Mouse (Mus musculus) erythroblast, embryonic 14.5 days (primary cell): Measurements from ENCODE around the gene Eif4ebp2. TPM values are rescaled to one million over a fixed set of nuclear protein-coding genes. Genes with fewer than 3 reads are reported as not detected.

Experiments used
- H3K27me3 ChIP-seq: 2 replicates; pipeline ENCODE4 v1.6.1; 2012; ENCODE audit warnings: inconsistent platforms; ENCODE audit not compliant: control insufficient read depth
- H3K36me3 ChIP-seq: 2 replicates; pipeline ENCODE4 v1.6.1; 2012; ENCODE audit warnings: mild to moderate bottlenecking, inconsistent platforms; ENCODE audit not compliant: control insufficient read depth
- H3K4me1 ChIP-seq: 2 replicates; pipeline ENCODE4 v1.6.1; 2012; ENCODE audit warnings: inconsistent platforms; ENCODE audit not compliant: control insufficient read depth
- H3K4me3 ChIP-seq: replicated peaks from 2 replicates; pipeline ENCODE3; 2012; ENCODE audit warnings: moderate library complexity, mild to moderate bottlenecking, inconsistent platforms
- H3K9me3 ChIP-seq: 2 replicates; pipeline ENCODE4 v1.6.1; 2012; ENCODE audit warnings: low read length, inconsistent platforms, mixed read lengths; ENCODE audit not compliant: control insufficient read depth
- GATA1 ChIP-seq: IDR thresholded peaks from 2 replicates; pipeline ENCODE4 v1.6.1; 2012; ENCODE audit warnings: low read length, inconsistent platforms, mixed read lengths
- TAL1 ChIP-seq: IDR thresholded peaks from 3 replicates; pipeline ENCODE4 v1.6.1; 2012; ENCODE audit warnings: low read length, inconsistent platforms, mixed read lengths
- polyA plus RNA-seq: library from polyadenylated mRNA; stranded (reverse); fragments of >175 nt; gene quantifications from 2 replicates; pipeline ENCODE4 v1.2.3, GENCODE M21; 2012

Eif4ebp2 gene
- polyA plus RNA-seq, 1 experiment = 6.5 TPM

DNA sequence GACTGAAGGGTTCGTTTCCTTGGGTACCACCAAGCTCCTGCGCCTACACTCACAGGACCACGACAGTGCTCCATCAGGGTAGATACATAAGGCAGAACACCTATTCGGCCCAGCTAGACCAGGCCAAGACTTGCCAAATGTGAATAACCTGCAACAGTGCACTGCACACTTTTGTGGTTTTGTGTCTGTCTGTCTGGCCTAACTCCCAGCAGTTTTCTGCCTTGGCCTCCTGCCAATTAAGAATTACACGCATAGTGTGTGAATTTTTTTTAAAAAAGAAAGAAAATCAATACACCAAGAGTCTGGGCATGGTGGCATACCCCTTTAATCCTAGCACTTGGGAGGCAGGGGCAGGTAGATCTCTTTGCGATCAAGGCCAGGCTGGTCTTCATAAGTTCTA lies 24.5 kb downstream of the Eif4ebp2 start:
- H3K4me3 ChIP-seq = no peak overlapping the region
- no peak for TF ChIP-seq TAL1
- no peak for TF ChIP-seq GATA1
- H3K36me3 ChIP-seq = peaks cover 45% of the 10 kb centered on the region
- no peaks in the 10 kb centered on the region for H3K9me3 ChIP-seq
- H3K27me3 ChIP-seq = peaks cover 6% of the 10 kb centered on the region
- peaks cover 6% of the 10 kb centered on the region for H3K4me1 ChIP-seq

DNA sequence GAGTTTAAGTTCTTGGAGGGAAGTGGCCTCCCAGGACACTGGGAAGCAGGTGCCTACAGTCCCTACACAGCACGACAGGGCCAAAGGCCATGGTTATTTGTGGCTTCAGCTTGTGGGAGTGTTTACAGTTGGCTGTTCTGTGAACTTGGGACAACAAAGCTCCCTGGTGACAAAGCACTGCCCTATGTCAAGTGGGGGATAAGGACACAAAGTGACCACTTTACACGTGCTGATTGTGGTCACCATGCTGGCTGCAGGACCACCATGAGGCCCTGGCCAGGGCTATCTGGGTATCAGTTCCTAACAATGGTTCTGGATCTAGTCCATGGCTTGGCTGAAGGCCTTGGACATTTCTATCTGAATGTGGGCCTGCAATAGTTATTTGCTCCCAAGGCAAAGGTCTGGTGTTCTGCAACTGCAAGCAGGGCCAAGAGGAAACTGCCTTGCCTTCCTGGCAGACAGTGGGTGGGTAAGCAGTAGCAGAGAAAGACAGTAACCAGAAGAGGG lies 26.2 kb downstream of the Eif4ebp2 start:
- peaks cover 17% of the 10 kb centered on the region for H3K27me3 ChIP-seq
- H3K4me3 ChIP-seq = no peak overlapping the region
- no peaks in the 10 kb centered on the region for H3K9me3 ChIP-seq
- TF ChIP-seq GATA1 = no peak
- TF ChIP-seq TAL1 = no peak
- peaks cover 6% of the 10 kb centered on the region for H3K4me1 ChIP-seq
- H3K36me3 ChIP-seq = peaks cover 29% of the 10 kb centered on the region

DNA sequence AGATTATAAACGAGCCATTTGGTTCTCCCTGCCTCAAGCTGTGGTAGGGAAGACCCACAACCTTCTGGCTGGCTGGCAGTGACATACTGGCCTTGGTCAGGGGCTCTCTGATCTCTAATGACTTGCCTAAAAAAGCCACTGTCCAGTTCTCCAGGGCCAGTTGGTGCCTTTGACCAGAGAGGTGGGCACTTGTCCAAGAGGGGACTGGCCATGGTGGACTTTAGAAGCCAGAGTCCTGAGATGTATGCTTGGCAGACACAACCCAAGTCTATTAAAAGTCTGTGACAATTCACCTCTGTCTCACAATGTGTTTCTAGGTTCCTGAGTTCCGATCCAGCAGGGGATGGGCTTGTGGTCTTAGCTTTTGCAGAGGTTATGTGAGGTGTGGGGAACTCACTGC lies 27.4 kb downstream of the Eif4ebp2 start:
- Histone ChIP-seq H3K27me3 (peaks cover 29% of the 10 kb centered on the region), H3K4me1 (peaks cover 6% of the 10 kb centered on the region), H3K4me3 (no peak overlapping the region), H3K36me3 (peaks cover 16% of the 10 kb centered on the region), H3K9me3 (no peaks in the 10 kb centered on the region)
- TF ChIP-seq GATA1 (no peak), TAL1 (no peak)

DNA sequence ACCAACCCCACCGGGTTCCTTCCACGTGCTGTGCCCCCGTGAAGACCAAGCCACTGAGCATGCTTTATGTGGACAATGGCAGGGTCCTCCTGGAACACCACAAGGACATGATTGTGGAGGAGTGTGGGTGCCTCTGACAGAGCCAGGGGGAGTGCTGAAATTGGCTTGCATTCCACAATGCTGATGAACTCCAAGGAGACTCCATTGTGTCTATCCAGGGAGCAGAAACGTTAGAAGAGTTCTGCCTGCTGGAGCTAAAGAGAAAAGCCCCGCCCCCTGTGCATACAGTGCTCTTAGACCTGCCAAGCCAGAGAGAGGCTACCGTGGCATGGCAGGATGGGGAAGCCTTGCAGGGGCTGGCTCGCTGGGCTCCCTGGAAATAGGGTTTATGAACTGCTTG lies 28.0 kb downstream of the Eif4ebp2 start:
- Histone ChIP-seq H3K4me3 (no peak overlapping the region), H3K4me1 (peaks cover 6% of the 10 kb centered on the region), H3K36me3 (peaks cover 11% of the 10 kb centered on the region), H3K9me3 (peaks cover 2% of the 10 kb centered on the region; the same call in 1 of the 2 replicates), H3K27me3 (peaks cover 35% of the 10 kb centered on the region)
- TF ChIP-seq TAL1 (no peak), GATA1 (no peak)

DNA sequence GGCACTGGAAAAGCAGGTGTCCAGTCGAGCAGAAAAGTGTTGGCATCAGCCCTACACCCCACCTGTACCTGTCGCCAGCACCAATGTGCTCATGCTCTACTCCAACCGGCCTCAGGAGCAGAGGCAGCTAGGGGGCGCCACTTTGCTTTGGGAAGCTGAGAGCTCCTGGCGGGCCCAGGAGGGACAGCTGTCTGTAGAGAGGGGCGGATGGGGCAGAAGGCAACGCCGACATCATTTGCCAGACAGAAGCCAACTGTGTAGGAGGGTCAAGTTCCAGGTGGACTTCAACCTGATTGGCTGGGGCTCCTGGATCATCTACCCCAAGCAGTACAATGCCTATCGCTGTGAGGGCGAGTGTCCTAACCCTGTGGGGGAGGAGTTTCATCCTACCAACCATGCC lies 29.2 kb downstream of the Eif4ebp2 start:
- peaks cover 6% of the 10 kb centered on the region; the same call in 1 of the 2 replicates for H3K9me3 ChIP-seq
- H3K4me3 ChIP-seq = no peak overlapping the region
- peaks cover 2% of the 10 kb centered on the region for H3K36me3 ChIP-seq
- H3K27me3 ChIP-seq = peaks cover 47% of the 10 kb centered on the region
- TF ChIP-seq GATA1 (no peak), TAL1 (no peak)
- peaks cover 11% of the 10 kb centered on the region for H3K4me1 ChIP-seq

DNA sequence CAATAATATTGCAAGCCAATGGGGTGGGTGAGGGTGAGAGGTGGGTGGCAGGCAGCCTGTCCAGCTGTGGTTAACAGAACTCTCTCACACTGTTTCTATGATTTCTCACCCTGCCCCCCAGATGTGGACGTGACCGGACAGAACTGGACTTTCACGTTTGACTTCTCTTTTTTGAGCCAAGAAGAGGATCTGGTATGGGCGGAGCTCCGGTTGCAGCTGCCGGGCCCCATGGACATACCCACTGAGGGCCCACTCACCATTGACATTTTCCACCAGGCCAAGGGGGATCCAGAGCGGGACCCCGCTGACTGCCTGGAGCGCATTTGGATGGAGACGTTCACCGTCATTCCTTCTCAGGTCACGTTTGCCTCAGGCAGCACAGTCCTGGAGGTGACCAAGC lies 29.6 kb downstream of the Eif4ebp2 start:
- Histone ChIP-seq H3K36me3 (peaks cover 1% of the 10 kb centered on the region; the same call in 1 of the 2 replicates), H3K4me3 (no peak overlapping the region), H3K27me3 (peaks cover 51% of the 10 kb centered on the region), H3K4me1 (peaks cover 14% of the 10 kb centered on the region), H3K9me3 (peaks cover 8% of the 10 kb centered on the region; the same call in 1 of the 2 replicates)
- no peak for TF ChIP-seq TAL1
- no peak for TF ChIP-seq GATA1

DNA sequence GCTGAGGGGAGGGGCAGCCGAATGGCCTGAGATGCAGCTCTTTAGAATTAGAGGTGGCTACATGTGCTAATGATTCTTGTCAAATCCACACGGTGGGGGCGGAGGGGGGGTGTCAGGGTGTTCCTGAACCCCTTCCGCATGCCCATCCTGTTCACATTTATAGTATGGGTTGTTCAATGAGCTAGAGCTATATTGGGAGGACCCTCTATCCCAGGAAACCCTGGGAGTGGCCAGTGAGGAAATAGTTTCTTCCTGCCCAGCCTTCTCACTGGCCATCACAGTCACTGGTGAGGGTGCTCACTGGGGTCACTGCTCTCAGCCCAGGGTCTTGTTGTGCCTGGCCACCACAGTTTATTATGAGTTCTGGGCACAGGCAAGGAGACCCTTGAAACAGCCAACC lies 32.5 kb downstream of the Eif4ebp2 start:
- TF ChIP-seq GATA1 = no peak
- Histone ChIP-seq H3K4me3 (no peak overlapping the region), H3K36me3 (no peaks in the 10 kb centered on the region; the same call in 1 of the 2 replicates), H3K4me1 (peaks cover 29% of the 10 kb centered on the region), H3K9me3 (peaks cover 10% of the 10 kb centered on the region; the same call in 1 of the 2 replicates), H3K27me3 (peaks cover 69% of the 10 kb centered on the region)

DNA sequence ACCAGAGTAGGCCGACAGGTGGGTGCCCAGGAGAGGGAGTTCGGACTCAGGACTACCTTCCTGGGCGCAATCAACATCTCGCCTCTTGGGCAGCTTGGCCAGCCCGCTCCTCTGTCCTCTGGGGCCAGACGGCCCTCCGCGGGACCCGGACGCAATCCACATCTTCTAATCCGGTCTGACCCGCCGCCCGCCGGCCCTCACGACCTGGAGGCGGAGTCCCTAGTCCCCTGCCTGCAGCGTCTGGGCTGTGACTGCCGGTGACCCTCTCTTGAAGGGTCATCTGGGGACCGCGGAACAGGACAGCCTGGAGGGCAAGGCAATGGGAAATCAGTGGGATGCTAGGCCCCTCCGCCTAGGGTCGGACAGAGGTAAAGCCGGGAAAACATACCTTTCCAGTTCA lies 33.3 kb downstream of the Eif4ebp2 start:
- TF ChIP-seq GATA1 = no peak
- TF ChIP-seq TAL1 = no peak
- no peaks in the 10 kb centered on the region; the same call in 1 of the 2 replicates for H3K36me3 ChIP-seq
- H3K4me1 ChIP-seq = peaks cover 36% of the 10 kb centered on the region
- H3K9me3 ChIP-seq = peaks cover 10% of the 10 kb centered on the region; the same call in 1 of the 2 replicates
- peaks cover 69% of the 10 kb centered on the region for H3K27me3 ChIP-seq
- H3K4me3 ChIP-seq = no peak overlapping the region

DNA sequence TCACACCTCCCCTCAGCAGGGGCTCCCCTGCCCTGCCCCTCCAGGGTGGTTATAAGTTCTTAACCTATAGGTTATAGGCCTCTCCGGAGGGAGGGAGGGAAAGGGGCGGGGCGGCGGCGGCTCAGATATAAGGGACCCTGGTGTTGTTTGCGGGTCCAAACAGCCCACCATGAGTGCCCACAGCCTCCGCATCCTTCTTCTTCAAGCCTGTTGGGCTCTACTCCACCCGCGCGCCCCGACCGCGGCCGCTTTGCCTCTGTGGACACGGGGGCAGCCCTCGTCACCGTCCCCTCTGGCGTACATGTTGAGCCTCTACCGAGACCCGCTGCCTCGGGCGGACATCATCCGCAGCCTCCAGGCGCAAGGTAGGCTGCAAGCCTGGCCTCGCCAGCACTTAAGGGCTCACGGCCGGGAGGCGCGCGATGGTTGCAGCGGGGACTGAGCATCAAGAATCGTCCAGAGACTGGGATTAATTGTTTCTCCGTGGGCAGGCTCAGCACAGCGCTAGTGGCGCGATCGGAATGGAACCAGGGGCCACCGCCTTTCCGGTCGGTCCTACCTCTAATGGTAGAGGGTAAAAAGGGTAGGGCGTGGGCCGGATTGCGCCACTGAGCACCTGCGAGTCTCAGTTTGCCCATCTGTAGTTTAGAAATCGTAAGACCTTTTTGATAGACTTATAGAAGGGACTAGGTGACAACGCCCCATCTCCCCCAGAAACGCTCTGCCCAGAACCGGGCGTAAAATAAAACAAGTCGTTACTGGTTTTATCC lies 34.1 kb downstream of the Eif4ebp2 start:
- Histone ChIP-seq H3K4me1 (peaks cover 43% of the 10 kb centered on the region), H3K9me3 (peaks cover 10% of the 10 kb centered on the region; the same call in 1 of the 2 replicates), H3K27me3 (peaks cover 67% of the 10 kb centered on the region), H3K4me3 (peak overlapping the region; percentile 48), H3K36me3 (no peaks in the 10 kb centered on the region; the same call in 1 of the 2 replicates)
- TF ChIP-seq TAL1 (no peak), GATA1 (no peak)
